Mouse (Mus musculus) liver, embryonic 11.5 days (tissue): ENCODE results near the gene Arhgap27. TPM values are rescaled to one million over a fixed set of nuclear protein-coding genes. Genes with fewer than 3 reads are reported as not detected.
"Not testable (repeated sequence)": the region's sequence is repeated elsewhere in the genome, so short reads cannot be mapped to it uniquely, and the experiment has no call there.

ENCODE experiments used
- ATAC-seq: fragments of 200-750 bp; cut with Nextera tagmentation; replicated peaks from 2 replicates; pipeline ENCODE4 v1.8.0; 2017; ENCODE audit warnings: moderate number of reproducible peaks, mild to moderate bottlenecking, moderate TSS enrichment, moderate library complexity; ENCODE audit not compliant: low FRiP score
- DNase-seq: peaks from one replicate; pipeline ENCODE4 v3.0.0-alpha.2; 2017; ENCODE audit warnings: low spot score
- H3K27ac ChIP-seq: fragments of 300-500 bp; sonication (generic); 2 replicates; pipeline ENCODE4 v1.5.1; 2014; ENCODE audit warnings: mild to moderate bottlenecking, low read depth, low read length, control low read depth
- H3K27me3 ChIP-seq: fragments of 300-500 bp; sonication (generic); replicated peaks from 2 replicates; pipeline ENCODE4 v1.6.1; 2014; ENCODE audit warnings: low read length, mixed read lengths; ENCODE audit not compliant: control insufficient read depth, insufficient read depth
- H3K36me3 ChIP-seq: fragments of 300-500 bp; sonication (generic); 2 replicates; pipeline ENCODE4 v1.6.1; 2014; ENCODE audit warnings: mild to moderate bottlenecking, low read length, moderate library complexity, mixed read lengths; ENCODE audit not compliant: control insufficient read depth, insufficient read depth
- H3K4me1 ChIP-seq: fragments of 300-500 bp; sonication (generic); replicated peaks from 2 replicates; pipeline ENCODE4 v1.6.1; 2014; ENCODE audit warnings: low read length, mixed read lengths; ENCODE audit not compliant: control insufficient read depth, insufficient read depth
- H3K4me2 ChIP-seq: fragments of 300-500 bp; sonication (generic); 2 replicates; pipeline ENCODE4 v1.6.1; 2014; ENCODE audit warnings: mild to moderate bottlenecking, control low read depth, moderate library complexity
- H3K4me3 ChIP-seq: fragments of 300-500 bp; sonication (generic); 2 replicates; pipeline ENCODE4 v1.5.1; 2014; ENCODE audit warnings: low read depth, low read length, control low read depth
- H3K9ac ChIP-seq: fragments of 300-500 bp; sonication (generic); 2 replicates; pipeline ENCODE4 v1.6.1; 2014; ENCODE audit warnings: low read depth, low read length, control low read depth
- H3K9me3 ChIP-seq: fragments of 300-500 bp; sonication (generic); 2 replicates; pipeline ENCODE4 v1.6.1; 2016; ENCODE audit warnings: low read length, inconsistent platforms, mixed read lengths; ENCODE audit not compliant: control insufficient read depth
- whole genome bisulfite sequencing: fragments of 180-500 bp; shearing (Covaris S2); extraction: QIAGEN DNeasy Blood & Tissue Kit; methylation state at CpG from one replicate; pipeline ENCODE4 v1.1.7; 2014; 5-methylcytosine and 5-hydroxymethylcytosine counted together
- polyA plus RNA-seq: library from polyadenylated mRNA; unstranded; fragments of >200 nt; fragmentation: Nextera tagmentation; extraction: Ambion mirVana; gene quantifications from 2 replicates; pipeline ENCODE4 v1.2.1, GENCODE M21; 2014

The Arhgap27 gene
- polyA plus RNA-seq, 1 experiment from 2014 or later: 5.1 TPM

GRCm38 (mm10) chr11:103294772-103295171, 68.7 kb downstream of the Arhgap27 start:
- no peak overlapping the region for H3K4me3 ChIP-seq
- H3K4me2 ChIP-seq: no peak overlapping the region
- ATAC-seq: no peak
- no peaks in the 10 kb centered on the region for H3K4me1 ChIP-seq
- H3K27ac ChIP-seq: no peak overlapping the region
- no peak for DNase-seq
- H3K9ac ChIP-seq: no peak overlapping the region
- H3K27me3 ChIP-seq: no peaks in the 10 kb centered on the region
- H3K9me3 ChIP-seq: no peaks in the 10 kb centered on the region
- 83% methylated on average over 7 of the region's 7 CpGs for WGBS
- no peaks in the 10 kb centered on the region for H3K36me3 ChIP-seq

- no peak overlapping the region for H3K4me3 ChIP-seq
- no peaks in the 10 kb centered on the region for H3K9me3 ChIP-seq
- H3K4me2 ChIP-seq: no peak overlapping the region
- H3K9ac ChIP-seq: no peak overlapping the region
- no peak for DNase-seq
- no peaks in the 10 kb centered on the region for H3K4me1 ChIP-seq
- H3K36me3 ChIP-seq: no peaks in the 10 kb centered on the region
- H3K27ac ChIP-seq: no peak overlapping the region
- no peaks in the 10 kb centered on the region for H3K27me3 ChIP-seq
- ATAC-seq: no peak
- 85% methylated on average over 6 of the region's 6 CpGs for WGBS
Observed at GRCm38 (mm10) chr11:103294066-103294465, 69.4 kb downstream of the Arhgap27 start.

DNA sequence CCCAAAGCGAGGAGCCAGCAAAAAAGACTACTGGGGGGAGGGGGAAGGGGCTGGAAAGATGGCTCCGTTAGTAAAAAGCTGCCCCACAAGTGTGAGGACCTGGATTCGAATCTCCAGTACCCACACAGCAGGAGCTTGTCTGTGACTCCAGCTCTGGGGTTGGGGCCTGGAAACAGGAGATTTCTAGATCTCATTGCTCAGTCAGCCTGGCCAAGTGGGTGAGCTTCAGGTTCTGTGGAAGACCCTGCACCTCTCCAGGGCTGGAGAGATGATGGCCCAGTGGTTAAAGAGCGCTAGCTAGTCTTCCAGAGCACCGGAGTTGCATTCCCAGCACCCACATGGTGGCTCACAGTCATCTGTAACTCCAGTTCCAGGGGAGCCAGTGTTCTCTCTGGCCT, 70.6 kb downstream of the Arhgap27 start:
- Histone ChIP-seq H3K27ac (no peak overlapping the region), H3K4me3 (no peak overlapping the region), H3K4me2 (no peak overlapping the region), H3K4me1 (no peaks in the 10 kb centered on the region), H3K9me3 (no peaks in the 10 kb centered on the region), H3K36me3 (no peaks in the 10 kb centered on the region), H3K9ac (no peak overlapping the region), H3K27me3 (no peaks in the 10 kb centered on the region)
- DNase-seq (no peak), ATAC-seq (no peak)
- WGBS: 79% methylated on average over 5 of the region's 5 CpGs

GRCm38 (mm10) chr11:103292152-103292889, 71.2 kb downstream of the Arhgap27 start:
- Histone ChIP-seq H3K9me3 (no peaks in the 10 kb centered on the region), H3K27ac (no peak overlapping the region), H3K9ac (no peak overlapping the region), H3K4me2 (no peak overlapping the region), H3K27me3 (no peaks in the 10 kb centered on the region), H3K4me3 (no peak overlapping the region), H3K36me3 (no peaks in the 10 kb centered on the region), H3K4me1 (no peaks in the 10 kb centered on the region)
- no peak for DNase-seq
- 20% methylated on average over 14 of the region's 14 CpGs for WGBS
- ATAC-seq: no peak

- H3K27me3 ChIP-seq, H3K27ac ChIP-seq, H3K36me3 ChIP-seq, H3K9ac ChIP-seq, H3K4me1 ChIP-seq, ATAC-seq, DNase-seq, H3K9me3 ChIP-seq, H3K4me3 ChIP-seq, H3K4me2 ChIP-seq: not testable (repeated sequence)
- WGBS: 77% methylated on average over 7 of the region's 7 CpGs
Observed at GRCm38 (mm10) chr11:103290841-103291240, 72.7 kb downstream of the Arhgap27 start.

- no peaks in the 10 kb centered on the region for H3K9me3 ChIP-seq
- H3K36me3 ChIP-seq: no peaks in the 10 kb centered on the region
- no peak overlapping the region for H3K4me3 ChIP-seq
- WGBS: 59% methylated on average over 16 of the region's 16 CpGs
- DNase-seq (no peak), ATAC-seq (no peak)
- H3K27me3 ChIP-seq: no peaks in the 10 kb centered on the region
- H3K27ac ChIP-seq: no peak overlapping the region
- no peaks in the 10 kb centered on the region for H3K4me1 ChIP-seq
- no peak overlapping the region for H3K4me2 ChIP-seq
- H3K9ac ChIP-seq: no peak overlapping the region
Observed at GRCm38 (mm10) chr11:103288291-103288963, 75.1 kb downstream of the Arhgap27 start.

GRCm38 (mm10) chr11:103286910-103287309, 76.6 kb downstream of the Arhgap27 start:
- Histone ChIP-seq H3K4me2 (no peak overlapping the region), H3K27me3 (no peaks in the 10 kb centered on the region; the same call in 1 of the 2 replicates), H3K9ac (no peak overlapping the region), H3K4me1 (no peaks in the 10 kb centered on the region), H3K9me3 (no peaks in the 10 kb centered on the region), H3K4me3 (no peak overlapping the region), H3K27ac (no peak overlapping the region), H3K36me3 (no peaks in the 10 kb centered on the region)
- 93% methylated on average over 5 of the region's 5 CpGs for WGBS
- DNase-seq (no peak), ATAC-seq (no peak)

- Histone ChIP-seq H3K4me1 (no peaks in the 10 kb centered on the region), H3K4me2 (no peak overlapping the region), H3K4me3 (no peak overlapping the region), H3K36me3 (no peaks in the 10 kb centered on the region), H3K9me3 (no peaks in the 10 kb centered on the region), H3K27me3 (no peaks in the 10 kb centered on the region; the same call in 1 of the 2 replicates), H3K9ac (no peak overlapping the region), H3K27ac (0 out of 2 replicates have a peak overlapping the region, but pooled peaks have one; percentile 11)
- ATAC-seq (no peak), DNase-seq (no peak)
- 54% methylated on average over 6 of the region's 6 CpGs for WGBS
Observed at GRCm38 (mm10) chr11:103285951-103286350, 77.5 kb downstream of the Arhgap27 start.

DNA sequence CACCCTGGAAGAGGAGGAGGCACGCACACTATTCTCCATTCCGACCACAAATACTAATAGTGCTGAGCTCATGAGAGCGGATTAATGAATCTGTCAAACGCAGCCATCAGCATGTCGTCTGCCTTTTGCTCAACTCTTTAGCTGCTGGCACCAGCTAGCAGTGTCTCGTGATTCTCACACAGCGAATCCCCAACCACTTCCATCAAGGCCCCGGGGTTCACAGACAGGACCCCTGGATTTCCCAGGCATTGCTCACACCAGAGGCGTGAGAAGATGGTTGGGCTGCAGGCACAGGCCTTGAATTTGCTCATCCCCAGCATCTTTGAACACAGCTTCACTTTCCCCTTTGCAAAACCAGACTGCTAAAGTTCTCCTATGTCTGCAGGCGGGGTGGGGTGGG, 78.2 kb downstream of the Arhgap27 start:
- Histone ChIP-seq H3K4me1 (no peaks in the 10 kb centered on the region), H3K27ac (0 out of 2 replicates have a peak overlapping the region, but pooled peaks have one; percentile 11), H3K36me3 (no peaks in the 10 kb centered on the region), H3K9me3 (no peaks in the 10 kb centered on the region), H3K4me3 (no peak overlapping the region), H3K9ac (no peak overlapping the region), H3K4me2 (no peak overlapping the region), H3K27me3 (no peaks in the 10 kb centered on the region; the same call in 1 of the 2 replicates)
- ATAC-seq (no peak), DNase-seq (no peak)
- WGBS: 88% methylated on average over 10 of the region's 10 CpGs
